Mouse (Mus musculus) neural tube, postnatal 0 days (tissue): ENCODE results near the gene Emc4. TPM values are rescaled to one million over a fixed set of nuclear protein-coding genes. Genes with fewer than 3 reads are reported as not detected.

Source experiments
- polyA plus RNA-seq: library from polyadenylated mRNA; unstranded; fragments of >200 nt; fragmentation: Nextera tagmentation; extraction: Ambion mirVana; gene quantifications from 2 replicates; pipeline ENCODE4 v1.2.1, GENCODE M21; 2015

The Emc4 gene
- polyA plus RNA-seq = 283 and 285 TPM in 2 replicates

GRCm38 (mm10) chr2:112367726-112368673 lies at the start of gene Emc4:
Emc4 (minus strand) TSS chr2:112368027.

GRCm38 (mm10) chr2:112378973-112379898 lies 11.4 kb upstream of the Emc4 start, which contains the start of gene Katnbl1:
Katnbl1 (plus strand) TSS chr2:112379211.

Other genes starting within 250 kb of the Emc4 start
- not detected in 2 replicates for gene Olfr1316, start 233.1 kb downstream of the Emc4 start, polyA plus RNA-seq
- not detected in 2 replicates for gene Olfr1317, start 227.7 kb downstream of the Emc4 start, polyA plus RNA-seq
- gene Olfr1318, start 213.8 kb downstream of the Emc4 start, polyA plus RNA-seq = 0.04 TPM in 1 of 2 replicates, not detected in the other
- 30.5 and 31.2 TPM in 2 replicates for gene Lpcat4, start 128.6 kb downstream of the Emc4 start, polyA plus RNA-seq
- gene Nutm1, start 108.7 kb downstream of the Emc4 start, polyA plus RNA-seq = 0.06 and 0.10 TPM in 2 replicates
- 192 and 212 TPM in 2 replicates for gene Nop10, start 106.1 kb downstream of the Emc4 start, polyA plus RNA-seq
- gene Slc12a6, start 102.2 kb downstream of the Emc4 start, polyA plus RNA-seq = 12.4 and 14.3 TPM in 2 replicates
- not detected in 2 replicates for gene Gm21985, start 101.7 kb downstream of the Emc4 start, polyA plus RNA-seq
- 21.4 and 22.9 TPM in 2 replicates for gene Katnbl1, start 11.2 kb upstream of the Emc4 start, polyA plus RNA-seq
- gene Emc7, start 87.0 kb upstream of the Emc4 start, polyA plus RNA-seq = 39.1 and 42.8 TPM in 2 replicates
- gene Chrm5, start 112.7 kb upstream of the Emc4 start, polyA plus RNA-seq = 2.1 and 2.3 TPM in 2 replicates
- gene Aven, start 124.9 kb upstream of the Emc4 start, polyA plus RNA-seq = 4.8 and 5.2 TPM in 2 replicates